Mouse (Mus musculus): ENCODE results near the gene Nploc4. TPM values are rescaled to one million over a fixed set of nuclear protein-coding genes. Genes with fewer than 3 reads are reported as not detected.

Gene Nploc4
- polyA plus RNA-seq, 1 experiment from 2014 or later: 38.1 TPM

DNA sequence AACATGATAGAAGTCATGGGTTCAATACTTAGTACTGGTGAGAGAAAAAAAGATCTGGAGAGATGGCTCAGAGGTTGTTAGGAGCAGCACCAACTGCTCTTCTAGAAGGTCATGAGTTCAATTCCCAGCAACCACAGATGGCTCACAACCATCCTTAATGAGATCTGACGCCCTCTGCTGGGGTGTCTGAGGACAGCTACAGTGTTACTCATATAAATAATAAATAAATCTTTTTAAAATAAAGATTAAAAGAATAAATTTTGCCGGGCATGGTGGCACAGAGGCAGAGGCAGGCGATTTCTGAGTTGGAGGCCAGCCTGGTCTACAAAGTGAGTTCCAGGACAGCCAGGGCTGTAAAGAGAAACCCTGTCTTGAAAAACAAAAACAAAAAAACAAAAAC, 98.7 kb downstream of the Nploc4 start:
- WGBS: 78% methylated on average over 3 of the region's 3 CpGs
- H3K4me1 ChIP-seq (replicated peaks): peaks cover under 1% of the 10 kb centered on the region; the same call in 1 of the 2 replicates
- H3K9ac ChIP-seq (replicated peaks): no peak overlapping the region
- H3K9me3 ChIP-seq: peaks cover 3% of the 10 kb centered on the region; the same call in 1 of the 2 replicates
- H3K4me3 ChIP-seq (replicated peaks): no peak overlapping the region
- H3K4me2 ChIP-seq (replicated peaks): no peak overlapping the region
- H3K36me3 ChIP-seq: 0 out of 2 replicates have a peak, but pooled peaks cover under 1% of the 10 kb centered on the region
- no peak overlapping the region for H3K27ac ChIP-seq
- ATAC-seq: no peak
- H3K27me3 ChIP-seq: no peaks in the 10 kb centered on the region

DNA sequence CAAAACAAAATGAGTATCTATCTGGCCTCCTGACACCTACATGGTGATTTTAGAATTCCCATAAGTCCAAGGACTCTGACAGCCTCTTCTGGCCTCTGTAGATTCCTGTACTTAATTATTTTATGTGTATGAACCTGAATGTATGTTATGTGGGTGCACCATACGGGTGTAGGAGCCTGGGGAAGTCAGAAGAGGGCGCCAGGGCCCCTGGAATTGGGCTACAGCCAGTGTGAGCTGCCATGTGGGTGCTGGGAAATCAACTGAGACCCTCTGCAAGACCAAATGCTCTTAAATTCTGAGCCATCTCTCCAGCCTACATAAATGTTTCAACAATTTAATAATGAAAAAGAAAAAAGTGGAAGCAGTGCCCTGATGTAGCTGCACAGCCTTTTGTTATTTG, 100.1 kb downstream of the Nploc4 start:
- no peak overlapping the region for H3K27ac ChIP-seq
- peaks cover 3% of the 10 kb centered on the region; the same call in 1 of the 2 replicates for H3K9me3 ChIP-seq
- H3K4me3 ChIP-seq (replicated peaks): no peak overlapping the region
- 40% methylated on average over 2 of the region's 2 CpGs for WGBS
- H3K9ac ChIP-seq (replicated peaks): no peak overlapping the region
- H3K4me1 ChIP-seq (replicated peaks): no peaks in the 10 kb centered on the region
- no peak overlapping the region for H3K4me2 ChIP-seq (replicated peaks)
- no peaks in the 10 kb centered on the region for H3K27me3 ChIP-seq
- no peak for ATAC-seq
- H3K36me3 ChIP-seq: no peaks in the 10 kb centered on the region

DNA sequence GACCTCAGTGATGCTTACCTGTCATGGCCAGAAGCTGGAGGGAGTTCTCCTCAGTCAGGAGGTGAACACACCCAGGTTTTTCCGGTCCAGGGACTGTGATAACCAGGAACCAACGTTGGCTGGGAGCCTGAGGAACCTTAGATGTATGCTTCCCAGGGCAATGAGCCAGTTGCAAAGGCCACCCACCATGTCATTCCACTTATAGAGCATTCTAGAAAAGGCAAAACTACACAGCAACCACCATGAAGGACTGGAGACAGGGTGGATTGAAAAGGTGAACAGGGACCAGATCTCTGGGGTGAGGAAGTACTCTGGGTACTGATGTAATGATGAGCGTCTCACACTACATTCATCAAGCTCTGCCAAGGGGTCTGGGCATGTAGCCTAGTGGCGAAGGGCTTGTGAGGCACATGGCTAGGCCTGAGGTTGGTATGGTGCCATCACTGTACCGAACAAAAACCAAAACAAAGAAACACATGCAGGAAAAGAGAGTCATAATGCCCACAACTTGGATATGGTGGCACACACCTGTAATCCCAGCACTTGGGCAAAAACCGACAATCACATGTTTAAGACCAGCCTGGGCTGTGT, 102.0 kb downstream of the Nploc4 start:
- no peaks in the 10 kb centered on the region for H3K36me3 ChIP-seq
- no peak overlapping the region for H3K9ac ChIP-seq (replicated peaks)
- ATAC-seq: no peak
- H3K4me3 ChIP-seq (replicated peaks): no peak overlapping the region
- H3K9me3 ChIP-seq: peaks cover 3% of the 10 kb centered on the region; the same call in 1 of the 2 replicates
- no peaks in the 10 kb centered on the region for H3K4me1 ChIP-seq (replicated peaks)
- no peaks in the 10 kb centered on the region for H3K27me3 ChIP-seq
- WGBS: 81% methylated on average over 6 of the region's 6 CpGs
- no peak overlapping the region for H3K27ac ChIP-seq
- H3K4me2 ChIP-seq (replicated peaks): no peak overlapping the region

Small RNA genes lying within 50 kb of the gene (microRNA-seq; reads per million reads assigned to microRNA genes)
- gene Gm23419: not detected
- gene Mir6935: 2.7 reads per million, percentile 9 among the genes with 10 or more reads in this experiment

Other genes starting within 250 kb of the Nploc4 start
- 17.4 and 19.5 TPM in 2 replicates for gene Bahcc1, start 204.8 kb downstream of the Nploc4 start, polyA plus RNA-seq (2015; fragmentation: Nextera tagmentation; extraction: Ambion mirVana)
- gene Actg1, start 89.2 kb downstream of the Nploc4 start, polyA plus RNA-seq (2015; fragmentation: Nextera tagmentation; extraction: Ambion mirVana): 3,928 and 4,113 TPM in 2 replicates
- 1.9 and 2.2 TPM in 2 replicates for gene Fscn2, start 76.2 kb downstream of the Nploc4 start, polyA plus RNA-seq (2015; fragmentation: Nextera tagmentation; extraction: Ambion mirVana)
- 80.9 and 81.1 TPM in 2 replicates for gene Faap100, start 58.9 kb downstream of the Nploc4 start, polyA plus RNA-seq (2015; fragmentation: Nextera tagmentation; extraction: Ambion mirVana)
- not detected in 2 replicates for gene Tspan10, start 4.9 kb upstream of the Nploc4 start, polyA plus RNA-seq (2015; fragmentation: Nextera tagmentation; extraction: Ambion mirVana)
- gene Pde6g, start 15.8 kb upstream of the Nploc4 start, polyA plus RNA-seq (2015; fragmentation: Nextera tagmentation; extraction: Ambion mirVana): 0.19 and 0.30 TPM in 2 replicates
- 10.6 and 12.5 TPM in 2 replicates for gene Oxld1, start 20.4 kb upstream of the Nploc4 start, polyA plus RNA-seq (2015; fragmentation: Nextera tagmentation; extraction: Ambion mirVana)
- 26.1 and 28.7 TPM in 2 replicates for gene Ccdc137, start 20.4 kb upstream of the Nploc4 start, polyA plus RNA-seq (2015; fragmentation: Nextera tagmentation; extraction: Ambion mirVana)
- 64.7 and 67.8 TPM in 2 replicates for gene Arl16, start 29.9 kb upstream of the Nploc4 start, polyA plus RNA-seq (2015; fragmentation: Nextera tagmentation; extraction: Ambion mirVana)
- 111 and 113 TPM in 2 replicates for gene Mrpl12, start 46.9 kb upstream of the Nploc4 start, polyA plus RNA-seq (2015; fragmentation: Nextera tagmentation; extraction: Ambion mirVana)
- gene Slc25a10, start 54.1 kb upstream of the Nploc4 start, polyA plus RNA-seq (2015; fragmentation: Nextera tagmentation; extraction: Ambion mirVana): 28.2 and 29.2 TPM in 2 replicates
- 0.20 and 0.32 TPM in 2 replicates for gene Gcgr, start 93.0 kb upstream of the Nploc4 start, polyA plus RNA-seq (2015; fragmentation: Nextera tagmentation; extraction: Ambion mirVana)
- 240 and 242 TPM in 2 replicates for gene Mcrip1, start 112.0 kb upstream of the Nploc4 start, polyA plus RNA-seq (2015; fragmentation: Nextera tagmentation; extraction: Ambion mirVana)
- not detected in 2 replicates for gene Ppp1r27, start 113.4 kb upstream of the Nploc4 start, polyA plus RNA-seq (2015; fragmentation: Nextera tagmentation; extraction: Ambion mirVana)
- 279 and 297 TPM in 2 replicates for gene P4hb, start 135.5 kb upstream of the Nploc4 start, polyA plus RNA-seq (2015; fragmentation: Nextera tagmentation; extraction: Ambion mirVana)
- gene Arhgdia, start 143.9 kb upstream of the Nploc4 start, polyA plus RNA-seq (2015; fragmentation: Nextera tagmentation; extraction: Ambion mirVana): 452 and 461 TPM in 2 replicates
- gene Alyref, start 160.7 kb upstream of the Nploc4 start, polyA plus RNA-seq (2015; fragmentation: Nextera tagmentation; extraction: Ambion mirVana): 303 and 358 TPM in 2 replicates
- 180 and 183 TPM in 2 replicates for gene Anapc11, start 160.7 kb upstream of the Nploc4 start, polyA plus RNA-seq (2015; fragmentation: Nextera tagmentation; extraction: Ambion mirVana)
- gene Npb, start 170.8 kb upstream of the Nploc4 start, polyA plus RNA-seq (2015; fragmentation: Nextera tagmentation; extraction: Ambion mirVana): 0.54 and 0.95 TPM in 2 replicates
- 167 TPM in 2 replicates for gene Pcyt2, start 180.2 kb upstream of the Nploc4 start, polyA plus RNA-seq (2015; fragmentation: Nextera tagmentation; extraction: Ambion mirVana)
- 42.7 and 51.3 TPM in 2 replicates for gene Sirt7, start 187.5 kb upstream of the Nploc4 start, polyA plus RNA-seq (2015; fragmentation: Nextera tagmentation; extraction: Ambion mirVana)
- 24.4 and 31.2 TPM in 2 replicates for gene Mafg, start 195.9 kb upstream of the Nploc4 start, polyA plus RNA-seq (2015; fragmentation: Nextera tagmentation; extraction: Ambion mirVana)
- 23.2 and 25.0 TPM in 2 replicates for gene Pycr1, start 206.1 kb upstream of the Nploc4 start, polyA plus RNA-seq (2015; fragmentation: Nextera tagmentation; extraction: Ambion mirVana)
- gene Myadml2, start 210.4 kb upstream of the Nploc4 start, polyA plus RNA-seq (2015; fragmentation: Nextera tagmentation; extraction: Ambion mirVana): 0.78 and 0.84 TPM in 2 replicates
- gene Notum, start 223.5 kb upstream of the Nploc4 start, polyA plus RNA-seq (2015; fragmentation: Nextera tagmentation; extraction: Ambion mirVana): 0.46 and 0.65 TPM in 2 replicates
- 149 and 154 TPM in 2 replicates for gene Aspscr1, start 235.3 kb upstream of the Nploc4 start, polyA plus RNA-seq (2015; fragmentation: Nextera tagmentation; extraction: Ambion mirVana)